Mouse (Mus musculus): ENCODE measurements around the gene Prss48.

GRCm38 (mm10) chr3:86013837-86014236, 11.5 kb upstream of the Prss48 start:
- TF ChIP-seq POLR2A (IDR thresholded peaks at IDR 0.05; ENCODE audit: extremely low read depth, insufficient read depth, low read length) (no peak), CTCF (IDR thresholded peaks at IDR 0.05; ENCODE audit: extremely low read depth, insufficient read depth, low read length) (no peak)
